Mouse (Mus musculus) neutrophil, adult 59 days (primary cell): ENCODE data around the gene Lrrn4cl. TPM values are rescaled to one million over a fixed set of nuclear protein-coding genes. Genes with fewer than 3 reads are reported as not detected.

Experiments used
- total RNA-seq, 2 experiments: library from RNA; stranded (reverse); gene quantifications; 1 replicate in 1 of 2; 2 replicates in 1 of 2; pipeline ENCODE4 v1.2.4; 2023

Lrrn4cl gene
- total RNA-seq = under 1 TPM; 0.20 to 0.36 TPM

GRCm38 (mm10) chr19:8850402-8850901 lies at the start of gene Lrrn4cl:
Lrrn4cl (plus strand) TSS chr19:8850768.

DNA sequence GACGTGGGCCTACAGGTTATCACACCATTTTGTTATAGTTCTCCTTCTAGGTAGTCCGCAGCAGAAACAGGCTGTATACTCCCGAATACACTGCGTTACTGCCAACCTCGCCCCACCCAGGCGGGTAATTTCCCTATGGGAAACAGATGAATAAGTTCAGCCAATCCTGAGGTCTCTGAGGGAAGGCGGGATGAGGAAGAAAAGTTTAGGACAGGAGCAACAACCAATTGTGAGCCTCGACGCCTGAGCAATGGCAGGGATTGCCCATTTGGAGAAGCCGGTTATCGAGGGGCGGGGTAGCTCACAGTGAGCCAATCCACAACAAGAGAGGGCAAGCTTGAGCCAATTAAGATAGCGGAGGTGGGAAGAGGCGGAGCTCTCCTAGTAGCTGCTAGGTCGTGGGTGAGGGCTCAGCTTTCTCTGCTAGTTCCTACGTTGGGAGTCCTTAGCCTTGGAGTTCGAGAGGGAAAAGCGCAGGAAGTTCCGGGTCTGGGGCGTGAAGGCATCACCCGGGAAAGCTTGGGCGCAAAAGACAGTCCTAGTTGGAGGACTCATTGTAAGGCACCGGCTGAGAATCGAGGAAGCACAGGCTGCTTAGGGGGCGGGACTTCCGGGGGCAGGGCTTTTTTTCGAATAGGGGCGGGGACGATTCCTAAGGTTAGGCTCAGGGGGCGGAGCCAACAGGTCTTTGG lies 48.3 kb upstream of the Lrrn4cl start, which contains the start of gene Zbtb3:
Gene Zbtb3 (plus strand): TSS at position 426 of the 692 bp plus-strand sequence.

DNA sequence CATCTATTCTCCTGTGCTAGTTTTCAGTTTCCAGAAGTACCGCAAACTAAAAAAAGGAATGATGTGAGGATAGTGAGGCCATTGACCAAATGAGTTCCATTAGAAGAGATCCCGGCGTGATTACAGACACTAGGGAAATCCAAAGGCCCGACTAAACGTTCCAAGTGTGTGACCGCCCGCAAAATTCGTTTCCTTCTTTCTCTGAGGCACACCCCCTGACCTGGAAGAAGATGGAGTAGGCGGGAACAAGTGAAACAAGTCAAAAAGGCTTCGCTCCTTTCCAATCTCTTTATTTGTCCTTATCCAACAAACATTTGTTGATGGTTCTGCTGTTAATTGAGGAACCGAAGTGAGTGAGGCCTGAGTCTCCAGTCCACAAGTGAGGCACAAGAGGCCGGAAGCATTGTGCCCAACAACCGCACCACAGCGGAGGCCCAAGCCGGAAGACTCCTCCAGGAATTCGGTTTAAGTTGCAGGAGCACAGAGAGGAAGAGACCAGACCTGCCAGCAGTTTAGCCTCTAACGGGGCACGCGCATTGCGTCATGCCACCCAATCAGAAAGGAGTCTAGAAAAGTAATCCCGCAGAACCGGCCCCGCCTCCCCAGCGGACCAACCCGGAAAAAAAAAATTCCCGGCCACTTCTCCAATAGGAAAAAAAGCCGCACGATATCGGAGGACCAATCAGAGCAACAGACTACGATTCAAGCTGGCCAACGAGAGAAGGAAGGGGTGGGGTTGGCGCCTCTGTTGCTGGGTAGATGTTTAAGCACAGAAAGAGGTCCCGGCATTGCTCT lies 31.6 kb upstream of the Lrrn4cl start, which contains the start of gene Ttc9c:
Gene Ttc9c (minus strand): TSS at position 533 of the 795 bp plus-strand sequence.

DNA sequence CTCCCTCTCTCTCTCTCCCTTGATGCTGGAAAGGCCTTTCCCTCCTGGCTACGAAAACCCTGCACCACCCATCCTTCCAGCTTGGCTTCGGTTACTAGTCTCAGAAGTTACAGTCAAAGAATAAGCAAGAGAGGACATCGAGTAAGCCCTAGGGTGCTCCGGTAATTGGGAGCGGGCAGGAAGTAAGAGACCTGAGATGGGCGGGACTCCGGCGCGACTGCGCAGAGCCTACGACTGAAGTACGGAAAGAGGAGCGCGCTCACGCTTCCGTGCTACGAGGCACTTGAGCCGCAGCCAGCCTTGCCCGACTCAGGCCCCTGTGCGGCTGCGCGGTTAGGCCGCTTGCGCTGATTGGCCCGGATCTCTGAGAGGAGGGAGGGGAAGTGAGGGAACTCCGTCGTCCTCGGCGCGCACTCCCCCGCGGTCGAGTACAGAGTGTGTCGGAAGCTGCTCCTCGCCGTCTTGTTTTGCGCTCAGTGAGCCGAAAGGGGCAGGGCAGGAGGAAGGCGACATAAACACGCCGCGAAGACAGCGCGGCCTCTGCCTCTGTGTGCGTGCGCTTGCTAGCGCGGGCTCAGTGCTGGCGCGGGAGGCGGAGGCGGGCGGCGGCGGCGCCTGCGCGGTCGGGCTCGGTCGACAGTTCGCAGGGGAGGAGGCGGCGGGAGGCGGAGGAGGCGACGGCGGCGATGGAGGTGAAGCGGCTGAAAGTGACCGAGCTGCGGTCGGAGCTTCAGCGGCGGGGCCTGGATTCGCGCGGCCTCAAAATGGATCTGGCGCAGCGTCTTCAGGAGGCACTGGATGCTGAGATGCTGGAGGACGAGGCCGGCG lies 30.8 kb upstream of the Lrrn4cl start, which contains the start of gene Hnrnpul2:
Gene Hnrnpul2 (plus strand): TSS at position 415 of the 828 bp plus-strand sequence.

DNA sequence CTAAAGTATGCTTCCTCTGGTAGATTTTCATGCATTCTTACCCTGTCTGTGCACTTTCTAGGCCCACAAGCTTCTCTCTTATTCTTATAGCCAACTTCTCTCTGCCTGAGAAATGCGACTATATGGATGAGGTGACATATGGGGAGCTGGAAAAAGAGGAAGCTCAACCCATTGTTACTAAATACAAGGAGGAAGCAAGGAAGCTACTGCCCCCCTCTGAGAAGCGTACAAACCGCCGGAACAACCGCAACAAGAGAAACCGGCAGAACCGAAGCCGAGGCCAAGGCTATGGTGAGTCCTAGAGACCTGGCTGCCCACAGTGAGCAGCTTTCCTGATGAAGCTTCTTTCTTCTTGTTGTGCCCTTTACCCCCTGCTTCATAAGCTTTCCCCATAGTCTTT lies 20.9 kb upstream of the Lrrn4cl start, which contains the start of gene AC129217.1:
Gene AC129217.1 (plus strand): TSS at position 114 of the 400 bp plus-strand sequence.

GRCm38 (mm10) chr19:8837251-8837791 lies 13.2 kb upstream of the Lrrn4cl start, which contains the start of gene Bscl2:
Bscl2 (plus strand) TSS chr19:8837467.

DNA sequence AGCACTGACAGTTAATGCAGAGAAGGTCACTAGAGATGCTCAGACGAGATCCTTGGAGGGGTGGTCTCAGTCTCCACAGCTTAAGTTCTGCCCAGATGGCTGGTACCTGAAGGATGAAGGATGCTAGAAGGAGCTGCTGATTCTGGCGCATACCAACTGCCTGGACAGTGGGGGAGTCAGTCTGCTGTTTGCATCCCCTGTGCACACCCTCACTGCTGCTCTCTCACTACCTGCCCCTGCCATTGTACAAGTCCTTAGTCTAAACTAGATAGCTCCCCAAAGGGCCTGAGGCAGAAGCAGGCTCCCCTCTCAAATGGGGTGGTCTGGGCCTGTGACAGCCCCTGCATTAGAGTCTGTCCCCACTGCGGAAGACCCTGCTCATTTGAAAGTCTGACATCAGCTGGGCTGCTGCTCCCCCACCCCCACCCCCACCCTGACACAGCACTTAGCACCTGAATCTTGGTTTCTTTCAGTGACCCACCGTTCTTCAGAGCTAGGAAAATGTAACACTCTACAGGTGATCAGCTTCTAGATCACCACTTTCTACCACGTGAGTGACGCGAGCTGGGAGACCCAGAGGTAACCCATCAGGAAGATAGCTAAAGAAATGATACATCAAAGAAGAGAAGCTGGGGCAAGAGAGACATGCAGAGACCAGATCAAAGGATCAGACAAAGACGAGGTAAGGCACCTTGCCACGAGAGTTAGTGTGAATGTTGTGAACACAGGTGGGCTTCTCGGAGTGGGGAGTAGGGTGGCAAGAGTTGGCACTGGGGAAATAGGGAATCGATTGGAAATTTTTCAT lies 11.3 kb upstream of the Lrrn4cl start, which contains the start of gene Gng3:
Gene Gng3 (minus strand): TSS at position 92 of the 805 bp plus-strand sequence.

GRCm38 (mm10) chr19:8871267-8872186 lies 21.0 kb downstream of the Lrrn4cl start, which contains the start of gene Ubxn1:
Ubxn1 (plus strand) TSS chr19:8871496.

GRCm38 (mm10) chr19:8880311-8881033 lies 29.9 kb downstream of the Lrrn4cl start, which contains the start of gene Uqcc3:
Uqcc3 (minus strand) TSS chr19:8880923.

GRCm38 (mm10) chr19:8883616-8884015 lies 33.0 kb downstream of the Lrrn4cl start, which contains the start of the genes Lbhd1 and Gm49403:
Lbhd1 (plus strand) TSS chr19:8883732.
Gm49403 (plus strand) TSS chr19:8883930.

DNA sequence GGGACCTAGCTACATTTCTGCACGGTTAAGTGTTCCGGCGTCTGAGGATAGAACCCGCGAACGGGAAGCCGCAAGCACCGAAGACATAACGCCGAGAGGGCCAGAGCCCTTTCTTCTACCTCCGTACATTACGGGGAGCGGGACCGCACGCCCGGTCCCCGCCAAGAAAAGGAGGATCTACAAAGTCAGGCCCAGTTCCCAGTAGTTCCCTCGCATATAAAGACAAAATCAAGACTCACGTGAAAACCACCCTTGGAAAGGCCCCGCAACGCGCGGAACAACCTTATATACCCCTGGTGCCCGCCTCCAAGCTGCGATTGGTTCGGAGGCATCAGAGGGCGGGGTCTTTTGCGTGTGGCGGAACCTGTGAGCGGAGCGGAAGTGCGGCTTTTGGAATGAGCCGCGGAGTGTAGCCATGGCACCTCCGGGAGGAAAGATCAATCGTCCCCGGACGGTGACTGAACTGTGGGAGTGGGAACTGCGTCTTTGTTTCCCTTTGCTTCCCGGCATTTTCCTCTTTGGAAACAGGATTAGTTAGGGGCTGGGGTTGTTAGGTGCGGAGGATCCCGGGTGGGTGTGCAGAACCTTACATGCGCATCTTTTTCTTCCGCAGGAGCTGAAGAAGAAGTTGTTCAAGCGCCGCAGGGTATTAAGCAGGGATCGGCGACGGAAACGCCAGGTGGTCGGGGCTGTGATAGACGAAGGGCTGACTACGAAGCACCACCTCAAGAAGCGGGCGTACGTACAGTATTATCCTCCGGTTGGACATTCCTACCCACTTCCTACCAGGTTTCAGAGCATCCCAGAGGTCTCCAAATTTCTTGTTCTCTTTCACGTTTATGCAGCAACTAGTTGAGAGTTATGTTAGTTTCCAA lies 38.2 kb downstream of the Lrrn4cl start, which contains the start of the genes 1810009A15Rik and Gm49416:
Gene 1810009A15Rik (plus strand): TSS at position 343 of the 875 bp plus-strand sequence.
Gene Gm49416 (plus strand): TSS at position 416 of the 875 bp plus-strand sequence.

DNA sequence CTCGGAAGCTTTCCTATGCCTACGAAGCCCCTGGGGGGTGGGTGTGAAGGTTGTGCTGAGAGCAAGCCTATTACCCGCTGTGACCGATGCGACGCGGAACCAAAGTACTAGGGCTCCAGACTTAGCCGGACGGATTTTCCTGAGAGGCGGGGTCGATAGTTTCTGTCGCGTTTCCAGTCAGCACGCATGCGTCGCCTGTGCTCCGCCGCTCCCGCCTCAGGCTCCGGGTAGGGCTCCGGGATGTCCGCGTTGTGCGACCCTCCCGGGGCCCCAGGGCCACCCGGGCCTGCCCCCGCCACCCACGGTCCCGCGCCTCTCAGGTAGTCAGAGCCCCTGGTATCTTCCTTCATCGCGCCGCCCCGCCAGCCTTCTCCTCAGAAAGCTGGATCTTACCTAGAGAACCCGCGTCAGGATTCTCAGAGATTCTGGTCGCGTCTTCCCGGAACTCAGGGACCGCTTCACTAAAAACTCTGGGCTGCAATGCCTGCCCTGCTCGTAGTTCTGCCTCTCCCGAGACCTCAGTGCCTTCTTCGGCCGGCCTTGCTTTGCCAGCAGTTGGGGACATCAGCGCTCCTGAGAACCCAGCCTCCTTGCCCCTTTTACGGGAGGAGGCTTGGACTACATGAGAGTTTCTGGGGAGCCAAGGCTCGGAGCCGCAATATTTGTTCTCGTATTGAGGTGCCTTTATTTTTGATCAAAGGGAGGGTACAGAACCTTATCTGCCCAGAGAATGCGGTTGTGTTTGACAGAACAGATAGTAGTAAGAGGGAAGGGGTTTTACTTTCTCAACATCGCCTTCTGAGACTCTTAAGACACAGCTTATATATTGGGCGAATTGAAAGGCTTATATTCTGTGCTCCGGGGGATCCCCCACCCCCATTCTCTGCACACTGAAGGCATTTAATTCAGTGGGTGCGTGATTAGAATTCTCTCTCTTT lies 42.5 kb downstream of the Lrrn4cl start, which contains the start of gene Ints5:
Gene Ints5 (plus strand): TSS at position 177 of the 938 bp plus-strand sequence.

DNA sequence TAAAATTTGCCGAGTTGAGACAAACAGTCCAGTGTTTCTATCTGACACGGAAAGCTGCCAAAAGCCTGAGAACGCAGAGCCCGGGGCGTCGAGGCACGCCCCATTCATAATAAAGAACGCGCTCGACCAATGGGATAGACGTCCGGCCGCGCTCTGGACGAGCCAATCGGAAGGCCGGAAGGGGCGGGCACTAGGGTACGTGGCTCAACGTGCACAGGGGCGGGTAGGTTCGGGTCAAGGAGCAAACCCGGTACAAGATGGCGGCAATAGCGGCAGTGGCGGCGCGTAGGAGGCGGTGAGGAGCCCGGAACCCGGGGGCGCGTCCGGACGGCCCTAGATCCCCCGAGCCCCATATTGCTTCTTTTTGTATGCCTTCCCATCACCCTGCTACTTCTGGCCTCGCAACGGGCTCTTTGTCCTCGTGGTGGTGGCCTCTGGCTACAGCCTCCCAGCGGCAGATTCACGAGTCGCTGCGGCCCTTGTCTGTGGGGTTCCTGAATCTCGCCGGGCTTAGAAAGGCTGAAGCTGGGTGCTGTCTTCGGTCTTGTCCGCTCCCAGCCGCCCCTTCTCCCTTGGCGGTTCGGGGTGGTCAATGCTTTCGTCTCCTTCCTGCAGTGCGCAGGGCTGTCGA lies 47.4 kb downstream of the Lrrn4cl start, which contains the start of gene Ganab:
Gene Ganab (plus strand): TSS at position 207 of the 631 bp plus-strand sequence.

